Mouse (Mus musculus): ENCODE data around the gene Slco1b2. TPM values are rescaled to one million over a fixed set of nuclear protein-coding genes. Genes with fewer than 3 reads are reported as not detected.

Slco1b2 gene
- polyA plus RNA-seq, 1 experiment from 2014 or later, result not detected

- Histone ChIP-seq H3K4me2 (replicated peaks; ENCODE audit: low read depth, low read length) (no peak overlapping the region), H3K27ac (ENCODE audit: low read depth, low read length) (no peak overlapping the region), H3K4me3 (ENCODE audit: low read length) (no peak overlapping the region), H3K9ac (ENCODE audit: low read depth, low read length) (no peak overlapping the region), H3K4me1 (ENCODE audit: control insufficient read depth, insufficient read depth, low read length) (no peaks in the 10 kb centered on the region), H3K9me3 (ENCODE audit: control insufficient read depth, low read length) (no peaks in the 10 kb centered on the region), H3K27me3 (ENCODE audit: control insufficient read depth, insufficient read depth, low read length) (no peaks in the 10 kb centered on the region), H3K36me3 (ENCODE audit: control insufficient read depth, insufficient read depth, low read length) (no peaks in the 10 kb centered on the region)
- 94% methylated on average over 3 of the region's 3 CpGs for WGBS
- ATAC-seq (ENCODE audit: low FRiP score, low TSS enrichment), result no peak
Measured at GRCm38 (mm10) chr6:141615348-141615747, 14.0 kb upstream of the Slco1b2 start.

GRCm38 (mm10) chr6:141632935-141633334 is 3.6 kb downstream of the Slco1b2 start:
- no peak for ATAC-seq (ENCODE audit: low FRiP score, low TSS enrichment)
- Histone ChIP-seq H3K36me3 (ENCODE audit: control insufficient read depth, insufficient read depth, low read length) (no peaks in the 10 kb centered on the region), H3K27me3 (ENCODE audit: control insufficient read depth, insufficient read depth, low read length) (no peaks in the 10 kb centered on the region), H3K9ac (ENCODE audit: low read depth, low read length) (no peak overlapping the region), H3K4me2 (replicated peaks; ENCODE audit: low read depth, low read length) (no peak overlapping the region), H3K4me3 (ENCODE audit: low read length) (no peak overlapping the region), H3K27ac (ENCODE audit: low read depth, low read length) (no peak overlapping the region), H3K4me1 (ENCODE audit: control insufficient read depth, insufficient read depth, low read length) (no peaks in the 10 kb centered on the region), H3K9me3 (ENCODE audit: control insufficient read depth, low read length) (no peaks in the 10 kb centered on the region)
- 84% methylated on average over 6 of the region's 6 CpGs for whole genome bisulfite sequencing

GRCm38 (mm10) chr6:141635250-141635649 is 5.9 kb downstream of the Slco1b2 start:
- H3K36me3 ChIP-seq (ENCODE audit: control insufficient read depth, insufficient read depth, low read length), result no peaks in the 10 kb centered on the region
- no peaks in the 10 kb centered on the region for H3K4me1 ChIP-seq (ENCODE audit: control insufficient read depth, insufficient read depth, low read length)
- no peak for ATAC-seq (ENCODE audit: low FRiP score, low TSS enrichment)
- H3K27me3 ChIP-seq (ENCODE audit: control insufficient read depth, insufficient read depth, low read length), result no peaks in the 10 kb centered on the region
- no peak overlapping the region for H3K4me3 ChIP-seq (ENCODE audit: low read length)
- H3K9me3 ChIP-seq (ENCODE audit: control insufficient read depth, low read length), result no peaks in the 10 kb centered on the region
- H3K4me2 ChIP-seq (replicated peaks; ENCODE audit: low read depth, low read length), result no peak overlapping the region
- H3K9ac ChIP-seq (ENCODE audit: low read depth, low read length), result no peak overlapping the region
- H3K27ac ChIP-seq (ENCODE audit: low read depth, low read length), result no peak overlapping the region
- WGBS, result 50% methylated on average over 2 of the region's 2 CpGs

- H3K27ac ChIP-seq (ENCODE audit: low read depth, low read length), result no peak overlapping the region
- H3K36me3 ChIP-seq (ENCODE audit: control insufficient read depth, insufficient read depth, low read length), result no peaks in the 10 kb centered on the region
- no peak overlapping the region for H3K4me2 ChIP-seq (replicated peaks; ENCODE audit: low read depth, low read length)
- ATAC-seq (ENCODE audit: low FRiP score, low TSS enrichment), result no peak
- H3K4me3 ChIP-seq (ENCODE audit: low read length), result no peak overlapping the region
- H3K9ac ChIP-seq (ENCODE audit: low read depth, low read length), result no peak overlapping the region
- 53% methylated on average over 1 of the region's 1 CpGs for WGBS
- H3K4me1 ChIP-seq (ENCODE audit: control insufficient read depth, insufficient read depth, low read length), result no peaks in the 10 kb centered on the region
- H3K27me3 ChIP-seq (ENCODE audit: control insufficient read depth, insufficient read depth, low read length), result no peaks in the 10 kb centered on the region
- H3K9me3 ChIP-seq (ENCODE audit: control insufficient read depth, low read length), result no peaks in the 10 kb centered on the region
Measured at GRCm38 (mm10) chr6:141640639-141641038, 11.3 kb downstream of the Slco1b2 start.

- H3K4me2 ChIP-seq (replicated peaks; ENCODE audit: low read depth, low read length), result no peak overlapping the region
- 48% methylated on average over 4 of the region's 4 CpGs for WGBS
- no peak overlapping the region for H3K4me3 ChIP-seq (ENCODE audit: low read length)
- no peaks in the 10 kb centered on the region for H3K4me1 ChIP-seq (ENCODE audit: control insufficient read depth, insufficient read depth, low read length)
- no peak overlapping the region for H3K27ac ChIP-seq (ENCODE audit: low read depth, low read length)
- no peaks in the 10 kb centered on the region for H3K27me3 ChIP-seq (ENCODE audit: control insufficient read depth, insufficient read depth, low read length)
- no peak overlapping the region for H3K9ac ChIP-seq (ENCODE audit: low read depth, low read length)
- no peak; the same call in 1 of the 2 replicates for ATAC-seq (ENCODE audit: low FRiP score, low TSS enrichment)
- no peaks in the 10 kb centered on the region for H3K9me3 ChIP-seq (ENCODE audit: control insufficient read depth, low read length)
- no peaks in the 10 kb centered on the region for H3K36me3 ChIP-seq (ENCODE audit: control insufficient read depth, insufficient read depth, low read length)
Measured at GRCm38 (mm10) chr6:141687008-141687407, 57.7 kb downstream of the Slco1b2 start.

GRCm38 (mm10) chr6:141691246-141691645 is 61.9 kb downstream of the Slco1b2 start:
- ATAC-seq (ENCODE audit: low FRiP score, low TSS enrichment), result no peak
- no peaks in the 10 kb centered on the region for H3K9me3 ChIP-seq (ENCODE audit: control insufficient read depth, low read length)

More at GRCm38 (mm10) chr6:141691246-141691645, 61.9 kb downstream of the Slco1b2 start:
- H3K27me3 ChIP-seq (ENCODE audit: control insufficient read depth, insufficient read depth, low read length), result no peaks in the 10 kb centered on the region
- H3K9ac ChIP-seq (ENCODE audit: low read depth, low read length), result no peak overlapping the region
- no peak overlapping the region for H3K4me2 ChIP-seq (replicated peaks; ENCODE audit: low read depth, low read length)
- no peaks in the 10 kb centered on the region for H3K4me1 ChIP-seq (ENCODE audit: control insufficient read depth, insufficient read depth, low read length)
- H3K27ac ChIP-seq (ENCODE audit: low read depth, low read length), result no peak overlapping the region
- H3K36me3 ChIP-seq (ENCODE audit: control insufficient read depth, insufficient read depth, low read length), result no peaks in the 10 kb centered on the region
- no peak overlapping the region for H3K4me3 ChIP-seq (ENCODE audit: low read length)

Other genes starting within 250 kb of the Slco1b2 start
- gene Slco1c1, start 105.2 kb upstream of the Slco1b2 start, polyA plus RNA-seq (2014; fragmentation: Nextera tagmentation; extraction: Ambion mirVana), result 0.21 and 0.32 TPM in 2 replicates
- gene Gm5724, start 144.3 kb downstream of the Slco1b2 start, polyA plus RNA-seq (2014; fragmentation: Nextera tagmentation; extraction: Ambion mirVana), result not detected in 2 replicates
- 1.8 and 3.5 TPM in 2 replicates for gene Slco1a4, start 226.7 kb downstream of the Slco1b2 start, polyA plus RNA-seq (2014; fragmentation: Nextera tagmentation; extraction: Ambion mirVana)

Measured in kidney, embryonic 14.5 days (tissue).